Mouse (Mus musculus) ES-Bruce4 (cell line): ENCODE measurements around the gene Abca8b.

Experiments
- CTCF ChIP-seq: IDR thresholded peaks from one replicate; pipeline ENCODE4 v1.8.1; 2011; ENCODE audit warnings: low read depth, low read length
- POLR2A ChIP-seq: IDR thresholded peaks from one replicate; pipeline ENCODE4 v1.8.1; 2011; ENCODE audit warnings: low read length; ENCODE audit not compliant: insufficient read depth

DNA sequence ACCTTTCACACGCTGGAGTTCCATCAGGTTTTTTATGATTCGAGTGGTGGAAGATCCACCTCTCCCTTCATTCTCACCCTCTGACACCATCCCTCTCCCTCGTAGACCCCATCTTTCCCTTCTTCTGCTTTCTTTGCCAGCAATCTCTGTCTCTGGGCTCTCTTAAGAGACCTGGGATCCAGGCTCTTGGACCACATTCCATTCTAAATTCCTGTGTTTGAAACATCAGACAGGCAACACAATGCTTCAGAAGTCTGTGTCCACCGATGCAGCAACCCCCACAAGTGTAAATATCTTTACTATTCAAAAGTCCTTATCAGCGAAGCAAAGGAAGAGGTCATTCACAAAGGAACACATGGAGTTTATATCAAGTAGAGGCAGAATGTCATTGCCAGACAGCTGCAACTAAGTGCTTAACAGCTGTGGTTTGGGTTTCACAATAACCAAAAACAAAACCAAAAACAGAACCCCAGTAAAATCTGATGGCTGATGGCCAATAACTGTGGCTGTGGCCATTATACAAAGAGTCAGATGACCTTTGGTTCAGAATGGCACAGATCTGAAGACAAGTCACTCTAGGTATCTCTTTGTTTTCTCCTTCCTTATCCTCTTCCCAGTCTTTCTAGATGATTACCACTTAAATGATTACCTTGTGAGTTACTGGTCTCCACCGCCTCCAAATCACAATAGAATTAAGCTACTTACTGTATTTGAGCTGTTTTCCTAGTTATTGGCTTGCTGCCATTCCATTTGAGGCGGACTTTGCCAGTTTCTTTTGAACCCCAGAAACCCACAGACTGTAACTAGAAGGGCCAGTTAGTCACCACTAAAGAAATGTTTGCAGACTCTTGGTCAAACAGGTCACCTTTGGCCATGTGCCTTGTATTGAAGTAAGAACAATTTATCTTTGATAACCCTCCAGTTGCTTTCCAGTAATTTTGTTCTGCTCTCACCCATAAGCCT is 68.6 kb downstream of the Abca8b start:
- TF ChIP-seq CTCF = no peak
- TF ChIP-seq POLR2A = no peak
